Mouse (Mus musculus): ENCODE measurements around the gene Abcc6.

DNA sequence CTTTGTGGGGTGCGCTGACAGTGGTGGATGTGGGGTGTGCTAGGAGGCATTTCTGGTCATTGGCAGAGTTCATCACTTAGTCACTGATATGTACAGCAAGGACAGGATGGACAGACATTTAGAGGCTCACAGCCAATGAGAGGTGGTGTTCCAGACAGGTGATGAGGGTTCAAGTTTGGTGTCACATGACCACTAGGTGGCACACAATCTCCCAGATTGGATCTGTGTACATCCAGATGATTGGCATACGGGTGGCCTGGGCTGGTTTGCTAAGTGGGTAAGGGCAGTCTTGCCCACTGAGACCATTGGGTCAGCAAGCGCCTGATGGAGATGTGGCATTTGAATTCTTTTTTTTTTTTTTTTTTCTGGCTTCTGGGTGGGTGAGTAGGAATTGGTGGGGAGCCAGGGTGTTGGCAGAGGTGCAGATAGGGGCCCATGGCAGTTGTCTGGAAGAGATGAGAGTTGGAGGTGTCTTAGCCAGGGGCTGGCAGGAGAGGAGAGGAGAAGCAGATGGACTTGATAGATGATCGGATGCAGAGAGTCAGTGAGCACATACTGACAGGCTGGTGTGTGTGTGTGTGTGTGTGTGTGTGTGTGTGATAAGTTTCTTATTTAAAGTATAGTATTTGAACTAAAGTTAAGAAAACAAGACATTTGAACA, 22.2 kb upstream of the Abcc6 start:
- 0 out of 2 replicates have a peak, but pooled peaks have one; percentile 7 for TF ChIP-seq CTCF (conservative IDR thresholded peaks at IDR 0.05; ENCODE audit: low read length)
- no peak for TF ChIP-seq POU5F1 (IDR thresholded peaks at IDR 0.05; ENCODE audit: borderline replicate concordance, low read length)
- TF ChIP-seq NANOG (IDR thresholded peaks at IDR 0.05; ENCODE audit: borderline replicate concordance, low read length) = no peak
